Mouse (Mus musculus): ENCODE measurements around the gene Aes.

The Aes gene

GRCm38 (mm10) chr10:81568381-81569191, 9.3 kb downstream of the Aes start:
- DNase-seq (ENCODE audit: low spot score in 2 of 2): no peak

- DNase-seq (ENCODE audit: low spot score in 2 of 2): no peak
Measured at GRCm38 (mm10) chr10:81569507-81570237, 10.4 kb downstream of the Aes start.

GRCm38 (mm10) chr10:81570238-81570800, 11.0 kb downstream of the Aes start:
- no peak for DNase-seq (ENCODE audit: low spot score in 2 of 2)

DNA sequence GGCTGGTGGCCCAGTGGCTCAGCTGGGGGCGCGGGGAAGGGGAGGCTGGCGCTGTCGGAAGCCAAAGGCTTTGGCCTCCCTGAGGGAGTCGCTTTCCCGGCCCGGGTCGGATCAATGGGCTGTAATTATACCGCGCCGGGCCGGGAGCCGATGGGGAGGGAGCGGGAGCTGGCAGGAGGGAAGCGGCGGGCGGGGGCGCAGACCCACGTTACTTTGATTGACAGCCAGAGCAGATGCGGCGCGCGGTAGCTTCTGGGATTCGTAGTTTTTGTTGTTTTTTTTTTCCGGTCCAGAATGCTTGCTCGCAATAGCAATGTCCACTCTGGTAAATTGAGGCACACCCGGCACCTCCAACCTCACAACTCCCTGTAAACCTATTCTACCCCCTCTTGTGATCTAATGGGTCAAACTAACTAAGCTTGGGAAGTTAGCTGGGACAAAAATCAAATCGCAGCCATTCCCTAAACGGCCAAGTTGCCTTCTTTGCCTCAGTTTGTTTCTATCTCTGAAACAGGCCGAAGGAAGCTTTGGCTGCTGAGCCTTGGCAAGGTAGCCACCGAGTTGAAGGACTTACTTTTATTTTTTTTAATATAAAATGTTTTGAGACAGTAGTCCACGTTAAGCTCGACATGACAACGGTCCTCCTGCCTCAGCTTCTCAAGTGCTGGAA, 11.7 kb downstream of the Aes start:
- DNase-seq (ENCODE audit: low spot score in 2 of 2): peak; percentile 90 to 93

- peak; percentile 99 to 100 for DNase-seq (ENCODE audit: low spot score in 2 of 2)
Measured at GRCm38 (mm10) chr10:81571501-81571876, 12.2 kb downstream of the Aes start.

DNA sequence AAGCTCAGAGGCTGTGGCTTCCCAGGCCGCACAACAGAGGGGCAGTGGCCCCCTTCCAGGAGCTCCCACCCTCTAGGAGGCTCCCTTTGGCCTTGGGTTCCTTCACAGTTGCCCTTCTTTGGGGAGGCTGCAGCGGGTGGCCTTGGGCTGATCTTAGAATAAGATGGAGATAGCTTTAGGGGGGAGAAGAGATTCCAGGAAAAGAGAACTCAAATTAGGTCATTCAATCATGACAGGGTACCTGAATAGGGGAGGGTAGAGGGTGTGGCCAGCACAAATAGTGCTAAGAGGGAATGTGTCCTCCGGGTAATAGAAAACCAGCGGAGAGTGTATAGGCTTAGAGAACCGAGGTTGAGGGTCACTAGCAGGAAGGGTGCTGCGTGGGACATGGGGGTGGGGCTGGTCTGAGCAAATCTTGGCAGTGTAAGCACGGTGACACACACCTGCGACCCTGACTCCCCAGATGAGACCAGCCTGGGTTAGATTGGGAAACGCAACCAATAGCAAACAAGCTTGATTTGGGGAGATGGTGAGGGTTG, 12.9 kb downstream of the Aes start:
- peak in 1 of 2 experiments; percentile 23 for DNase-seq (ENCODE audit: low spot score in 2 of 2)

GRCm38 (mm10) chr10:81572975-81573374, 13.7 kb downstream of the Aes start:
- DNase-seq (ENCODE audit: low spot score in 2 of 2): peak; percentile 70 to 79

DNA sequence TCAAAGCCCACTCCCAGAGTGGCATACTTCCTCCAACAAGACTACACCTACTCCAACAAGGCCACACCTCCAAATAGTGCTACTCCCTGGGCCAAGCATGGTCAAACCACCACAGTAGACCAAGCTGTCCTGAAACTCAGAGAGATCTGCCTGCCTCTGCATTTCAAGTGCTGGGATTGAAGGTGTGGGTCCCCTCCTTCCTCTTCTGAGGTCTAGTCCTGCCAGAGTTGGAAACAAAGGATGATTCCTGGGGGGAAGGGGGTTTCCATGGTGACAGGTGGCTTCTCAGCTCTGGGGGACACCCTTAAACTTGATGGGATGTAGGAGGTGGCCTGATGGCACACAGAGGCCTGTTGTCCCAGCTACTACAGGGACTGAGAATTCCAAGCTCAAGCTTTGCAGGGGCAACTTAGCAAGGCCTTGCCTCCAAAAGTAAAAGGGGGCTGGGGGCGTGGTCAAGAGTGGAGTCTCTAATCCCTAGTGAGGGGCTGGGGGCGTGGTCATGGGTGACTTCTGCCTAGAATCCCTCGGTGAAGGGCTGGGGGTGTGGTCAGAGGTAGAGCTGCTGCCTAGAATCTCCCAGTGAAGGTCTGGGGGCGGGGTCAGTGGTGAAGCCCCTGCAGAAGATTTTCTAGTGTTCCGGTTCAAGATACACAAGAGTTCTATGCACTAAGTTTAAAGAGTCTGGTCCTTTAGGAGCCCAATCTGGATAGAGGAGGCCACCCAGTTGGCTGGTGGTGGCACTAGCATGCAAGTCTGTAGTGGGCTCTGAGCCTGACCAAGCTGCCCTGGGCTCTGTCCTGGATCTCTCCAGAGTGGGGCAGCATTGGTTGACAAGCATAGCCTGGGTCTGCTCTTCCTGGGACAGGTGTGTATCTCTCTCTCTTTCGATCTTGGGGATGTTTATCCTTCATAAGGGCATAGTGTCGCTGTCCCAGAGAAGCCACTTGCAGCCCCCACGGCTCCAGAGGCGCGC, 15.1 kb downstream of the Aes start, which contains the start of gene Tle2:
Gene Tle2, plus strand, starts transcription at position 481 of the 976 bp plus-strand sequence.
- no peak for DNase-seq (ENCODE audit: low spot score in 2 of 2)

DNA sequence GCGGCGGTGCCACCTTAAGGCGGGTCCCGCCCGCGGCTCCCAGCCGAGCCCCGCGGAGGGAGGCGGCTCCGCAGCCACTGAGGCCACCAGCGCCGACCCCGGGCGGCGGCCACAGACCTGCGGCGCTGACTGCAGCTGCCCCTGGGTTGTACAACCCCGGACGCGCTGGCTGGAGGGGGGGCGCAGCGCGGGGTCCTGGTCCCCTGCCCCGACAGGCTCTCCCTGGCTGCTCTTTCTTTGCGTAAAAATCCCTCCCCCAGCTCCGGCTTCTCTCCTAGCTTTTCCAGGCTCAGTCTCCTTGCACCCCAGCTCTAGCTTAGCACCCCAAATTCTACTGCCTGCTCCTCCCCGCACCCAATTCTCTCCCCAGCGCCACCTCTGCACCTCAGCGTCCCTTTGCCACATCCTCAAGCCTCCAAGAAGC, 15.9 kb downstream of the Aes start:
- DNase-seq (ENCODE audit: low spot score in 2 of 2): peak in 1 of 2 experiments; percentile 40

DNA sequence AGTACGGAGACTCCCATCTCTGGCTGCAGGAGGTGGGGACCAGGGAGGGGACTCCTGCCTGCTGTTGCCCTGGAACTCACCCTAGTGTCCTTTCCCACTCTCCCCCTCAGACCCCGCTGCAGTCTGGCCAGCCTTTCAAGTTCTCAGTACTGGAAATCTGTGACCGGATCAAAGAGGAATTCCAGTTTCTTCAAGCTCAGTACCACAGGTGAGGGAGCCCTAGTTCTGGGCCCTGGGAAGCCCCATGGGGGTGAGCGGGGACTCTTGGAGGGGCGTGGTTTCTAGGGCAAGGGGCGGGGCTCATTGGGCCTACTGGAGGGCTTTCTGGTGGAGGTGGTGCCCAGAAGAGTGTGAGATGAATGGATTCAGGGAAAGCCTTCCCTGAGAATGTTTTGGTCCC, 16.4 kb downstream of the Aes start:
- DNase-seq (ENCODE audit: low spot score in 2 of 2): peak in 1 of 2 experiments; percentile 23

GRCm38 (mm10) chr10:81579967-81580366, 20.7 kb downstream of the Aes start:
- DNase-seq (ENCODE audit: low spot score in 2 of 2): no peak

- DNase-seq (ENCODE audit: low spot score in 2 of 2): no peak
Measured at GRCm38 (mm10) chr10:81580441-81581070, 21.3 kb downstream of the Aes start.

- no peak for DNase-seq (ENCODE audit: low spot score in 2 of 2)
Measured at GRCm38 (mm10) chr10:81583347-81583746, 24.1 kb downstream of the Aes start.

DNA sequence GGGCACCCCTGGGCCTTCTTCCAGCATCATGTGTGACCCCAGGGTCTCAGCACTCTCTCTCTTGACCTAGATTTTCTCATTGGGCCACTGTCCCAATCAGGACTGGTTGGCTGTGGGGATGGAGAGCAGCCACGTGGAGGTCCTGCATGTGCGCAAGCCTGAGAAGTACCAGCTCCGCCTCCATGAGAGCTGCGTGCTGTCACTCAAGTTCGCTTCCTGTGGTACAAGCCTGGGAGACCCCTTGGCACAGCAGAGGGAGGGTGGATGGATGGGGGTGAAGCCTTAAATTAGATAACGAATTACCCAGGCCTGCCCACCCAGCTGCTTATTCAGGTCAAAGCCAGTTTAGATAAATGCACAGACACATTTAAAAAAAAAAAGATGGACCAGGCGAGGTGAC, 29.5 kb downstream of the Aes start:
- DNase-seq (ENCODE audit: low spot score in 2 of 2): no peak

- DNase-seq (ENCODE audit: low spot score in 2 of 2): no peak
Measured at GRCm38 (mm10) chr10:81591846-81592245, 32.6 kb downstream of the Aes start.

GRCm38 (mm10) chr10:81592631-81593030, 33.3 kb downstream of the Aes start:
- no peak for DNase-seq (ENCODE audit: low spot score in 2 of 2)

- DNase-seq (ENCODE audit: low spot score in 2 of 2): no peak
Measured at GRCm38 (mm10) chr10:81593223-81593622, 33.9 kb downstream of the Aes start.

- no peak for DNase-seq (ENCODE audit: low spot score in 2 of 2)
Measured at GRCm38 (mm10) chr10:81593935-81594334, 34.6 kb downstream of the Aes start.

DNA sequence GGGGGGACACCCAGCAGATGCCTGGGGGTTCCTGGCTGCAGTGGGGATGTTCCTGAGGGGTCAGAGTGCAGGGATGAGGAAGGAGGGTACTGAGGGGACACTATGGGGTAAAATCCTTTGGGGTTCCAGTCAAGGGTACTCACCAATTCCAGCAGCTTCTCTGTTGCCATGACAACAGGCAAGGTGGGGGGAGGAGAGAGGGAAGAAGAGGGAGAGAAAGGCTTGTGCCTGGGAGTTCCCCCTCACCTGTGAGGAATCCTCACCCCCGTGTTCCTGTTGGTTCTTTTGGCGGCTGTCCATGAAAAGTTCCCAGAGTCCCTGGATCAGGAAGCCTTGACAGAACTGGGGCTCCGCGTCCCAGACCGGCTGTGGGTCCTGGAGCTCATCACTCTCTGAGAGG, 36.3 kb downstream of the Aes start:
- no peak for DNase-seq (ENCODE audit: low spot score in 2 of 2)

DNA sequence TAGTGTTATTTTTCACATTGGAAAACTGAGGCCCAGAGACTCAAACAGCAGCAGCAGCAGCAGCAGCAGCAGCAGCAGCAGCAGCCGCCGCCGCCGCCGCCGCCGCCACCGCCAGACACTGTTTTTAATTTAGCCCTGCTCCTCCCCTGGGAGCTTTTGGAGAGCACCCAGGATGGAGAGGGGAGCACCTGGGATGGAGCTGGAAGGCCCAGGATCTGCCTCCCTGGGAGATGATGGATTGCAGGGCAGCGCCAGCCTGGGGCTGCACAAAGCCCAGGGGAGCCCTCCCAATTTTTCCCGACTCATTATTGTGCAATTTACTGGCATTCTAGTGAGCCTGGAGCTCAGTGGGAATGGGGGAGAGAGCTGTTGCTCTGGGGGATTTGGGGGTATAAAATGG, 37.3 kb downstream of the Aes start:
- peak in 1 of 2 experiments; percentile 63 for DNase-seq (ENCODE audit: low spot score in 2 of 2)

Data from heart, adult 9 months (tissue).